Mouse (Mus musculus) adrenal gland, adult 18-20 months (tissue): Measurements from ENCODE around the gene Camkmt. TPM values are rescaled to one million over a fixed set of nuclear protein-coding genes. Genes with fewer than 3 reads are reported as not detected.

Experiments
- DNase-seq, 2 experiments: peaks; one replicate each; pipeline ENCODE4 v3.0.0; 2021 to 2022; ENCODE audit warnings: low spot score in 2 of 2
- total RNA-seq, 2 experiments: library from RNA; stranded (reverse); gene quantifications; 1 replicate in 1 of 2; 2 replicates in 1 of 2; pipeline ENCODE4 v1.2.3; 2021

The Camkmt gene
- total RNA-seq, 2 experiments from 2014 or later: 7.4 to 9.0 TPM

DNA sequence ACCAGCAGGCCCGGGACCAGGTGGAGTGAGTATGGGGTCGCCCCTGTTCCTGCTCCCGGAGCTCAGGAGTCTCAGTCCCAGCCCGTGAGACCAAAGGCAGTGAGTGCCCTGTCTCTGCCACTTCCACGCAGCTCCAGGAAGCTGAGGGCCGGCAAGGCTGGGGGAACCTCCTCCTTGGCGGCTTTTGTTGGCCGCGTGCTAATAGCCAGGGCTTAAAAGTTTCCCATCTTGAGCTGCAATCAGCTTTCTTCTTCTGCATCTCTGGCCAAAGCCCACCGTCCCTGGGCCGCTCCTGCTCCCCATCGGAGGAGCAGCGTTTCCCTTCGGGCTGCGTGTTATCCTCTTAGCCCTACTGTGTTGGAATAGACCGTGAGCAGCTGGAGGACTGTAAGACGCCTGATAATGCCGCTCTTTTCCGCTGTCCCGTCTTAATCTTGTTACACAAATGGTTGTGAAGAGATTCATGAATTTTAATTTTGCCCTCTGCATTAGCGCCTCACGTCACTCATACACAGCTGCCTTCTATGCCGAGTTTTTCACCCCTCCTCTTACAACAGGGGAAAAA is 364.1 kb downstream of the Camkmt start:
- DNase-seq: no peak

DNA sequence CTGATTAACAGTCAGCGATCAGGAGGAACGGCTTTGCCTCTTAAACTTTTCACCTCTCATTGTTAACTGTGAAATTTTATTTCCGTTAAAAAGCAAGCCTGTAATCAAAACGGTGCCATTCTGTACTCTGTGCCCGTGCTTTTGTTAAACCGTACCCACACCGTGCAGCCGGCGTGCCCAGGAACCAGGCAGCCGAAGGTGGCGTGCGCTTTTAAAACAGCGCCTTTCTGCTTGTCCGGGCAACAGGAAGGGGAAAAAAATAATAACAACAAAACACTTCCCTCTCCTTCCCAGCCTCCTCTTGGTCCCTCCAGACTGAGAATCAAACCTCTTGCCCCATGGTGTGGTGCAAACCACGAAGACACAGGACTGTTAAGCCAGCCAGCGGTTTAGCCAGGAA is 364.7 kb downstream of the Camkmt start:
- DNase-seq: no peak

DNA sequence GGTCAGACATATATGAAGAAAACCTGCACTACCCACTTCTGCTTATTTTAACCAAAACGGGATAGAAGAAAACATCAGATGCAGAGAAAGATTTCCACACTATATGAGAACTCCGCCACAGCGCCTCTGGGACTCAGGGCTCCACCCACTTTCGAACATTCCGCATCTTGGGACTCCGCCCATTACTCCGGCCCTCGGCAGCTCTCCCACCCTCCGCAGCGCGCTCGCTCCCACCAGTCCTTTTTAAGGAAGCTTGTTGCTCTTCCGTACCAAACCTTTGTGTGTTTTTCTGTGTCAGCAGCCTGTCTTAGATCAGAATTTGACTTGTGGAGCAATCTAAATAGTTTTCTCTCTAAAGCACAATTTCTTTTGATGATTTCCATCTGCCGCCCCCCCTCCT is 367.7 kb downstream of the Camkmt start:
- DNase-seq: no peak

DNA sequence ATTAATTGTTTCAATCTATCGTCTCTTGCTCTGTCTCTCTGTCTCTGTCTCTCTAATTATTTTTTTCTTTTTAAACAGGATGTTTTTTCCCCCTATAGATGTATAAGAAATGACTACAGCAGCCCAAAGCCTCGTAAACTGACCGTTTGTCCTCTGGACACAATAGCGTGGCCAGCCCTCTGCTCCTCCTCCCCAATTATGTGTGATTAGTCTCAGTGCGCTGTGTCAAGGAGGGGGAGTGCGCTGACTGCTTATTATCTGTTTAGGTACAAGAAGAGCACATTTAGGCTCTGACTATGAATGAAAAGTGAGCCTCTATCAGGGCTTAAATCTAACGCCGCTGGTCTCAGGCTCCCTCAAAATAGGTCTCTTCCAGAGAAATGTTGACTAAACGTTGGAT is 368.2 kb downstream of the Camkmt start:
- no peak for DNase-seq

DNA sequence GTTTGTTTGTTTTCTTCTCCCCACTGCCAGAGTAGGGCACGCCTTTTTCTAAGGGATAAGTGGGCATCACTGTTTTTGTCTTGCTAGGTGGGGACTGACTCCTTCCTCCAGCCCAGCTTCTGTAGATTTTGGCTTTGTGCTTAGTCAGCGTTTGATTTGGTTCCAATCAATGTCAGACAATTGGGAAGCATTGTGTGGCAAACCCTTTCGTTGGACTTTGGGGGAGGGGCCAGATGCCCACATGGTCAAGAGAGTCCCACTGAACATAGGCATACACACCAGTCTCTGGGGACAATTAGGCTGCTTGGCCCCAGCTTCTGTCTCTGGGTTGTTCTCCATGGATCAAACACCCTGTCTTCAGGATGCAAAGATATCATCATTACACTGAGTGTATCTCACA is 371.2 kb downstream of the Camkmt start:
- DNase-seq: no peak

DNA sequence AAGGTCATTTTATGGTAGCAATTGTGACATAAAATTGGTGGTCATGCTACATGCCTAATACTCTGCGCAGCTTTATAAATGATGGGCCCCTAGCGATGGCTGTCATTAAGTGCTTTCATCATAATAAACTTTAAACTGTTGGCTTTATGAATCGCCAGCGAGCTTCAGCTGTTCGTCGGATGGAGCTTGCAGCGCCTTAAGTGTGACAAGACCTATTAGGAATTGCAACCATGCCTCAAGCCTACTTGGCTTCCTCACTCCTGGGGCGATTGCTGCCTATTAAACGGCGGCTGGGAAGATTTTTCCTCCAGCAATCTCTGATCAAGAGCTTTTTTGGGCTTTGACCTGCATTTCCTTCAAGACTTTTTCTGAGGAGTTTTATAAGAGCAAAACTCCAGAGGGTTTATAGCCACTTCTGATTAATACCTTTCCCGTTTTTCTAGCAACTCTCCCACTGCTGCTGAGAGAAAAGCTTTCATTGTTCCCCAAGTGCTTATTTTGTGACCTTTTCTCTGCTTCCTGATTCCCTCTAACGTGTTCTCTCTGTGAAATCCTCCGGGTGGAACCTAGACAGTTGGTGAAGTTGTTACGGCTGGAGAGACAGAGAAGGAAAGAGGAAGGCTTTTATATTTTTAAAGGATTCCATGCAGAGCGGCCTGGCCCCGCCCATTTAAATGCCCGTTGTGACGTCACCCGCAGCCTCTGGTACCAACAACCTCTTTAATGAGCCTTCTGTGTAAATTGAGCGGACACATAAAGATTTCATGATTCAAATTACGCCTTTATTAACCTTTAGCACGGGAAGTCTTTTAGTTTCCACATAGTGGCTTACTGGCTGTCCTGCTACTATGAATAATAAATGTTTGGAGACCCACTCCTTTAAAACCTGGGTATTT is 373.4 kb downstream of the Camkmt start:
- DNase-seq: no peak

DNA sequence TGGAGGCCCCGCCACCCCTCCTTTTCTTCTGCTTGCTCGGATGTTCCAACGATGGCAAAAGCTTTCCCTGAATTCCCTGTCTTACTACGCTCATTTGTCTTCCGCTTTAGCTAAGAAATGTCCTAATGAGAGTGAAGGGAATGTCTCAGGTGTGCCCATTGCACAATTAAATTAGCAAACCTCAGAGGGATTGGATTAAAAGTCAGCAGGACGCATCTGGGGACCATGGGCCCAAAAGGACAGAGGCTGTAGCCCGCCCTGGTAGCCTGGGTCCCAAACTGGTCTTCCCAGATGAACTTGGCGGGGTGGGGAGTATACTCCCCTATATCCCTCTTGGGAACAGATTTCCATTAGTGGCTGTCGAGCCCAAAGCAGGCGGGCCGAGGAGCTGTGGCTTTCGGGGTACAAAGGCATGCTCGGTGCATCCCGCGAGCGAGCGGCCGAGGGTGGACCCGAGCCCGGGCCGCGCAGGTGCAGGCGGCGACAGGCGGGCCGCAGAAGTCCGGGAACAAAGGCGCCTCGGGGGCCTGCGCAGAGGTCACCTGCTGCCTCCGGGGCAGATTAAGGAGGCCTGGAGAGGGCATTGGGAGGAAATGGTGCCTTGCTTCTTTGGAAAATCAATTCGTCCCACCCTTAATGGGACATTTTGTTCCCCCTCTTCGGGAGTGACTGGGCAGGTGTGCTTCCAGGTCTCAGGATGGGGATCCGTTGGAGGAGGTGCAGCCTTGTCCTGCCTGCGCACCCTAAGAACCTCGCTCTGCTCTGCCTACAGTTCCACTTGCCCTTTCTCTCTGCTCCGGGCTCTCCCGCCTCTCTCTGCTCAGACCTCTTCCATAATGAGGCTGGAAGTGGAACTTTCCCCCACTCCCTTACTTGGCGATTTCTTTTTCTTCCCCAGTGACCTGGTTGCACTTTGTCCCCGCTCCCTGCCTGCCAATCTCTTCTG is 374.4 kb downstream of the Camkmt start:
- no peak for DNase-seq

DNA sequence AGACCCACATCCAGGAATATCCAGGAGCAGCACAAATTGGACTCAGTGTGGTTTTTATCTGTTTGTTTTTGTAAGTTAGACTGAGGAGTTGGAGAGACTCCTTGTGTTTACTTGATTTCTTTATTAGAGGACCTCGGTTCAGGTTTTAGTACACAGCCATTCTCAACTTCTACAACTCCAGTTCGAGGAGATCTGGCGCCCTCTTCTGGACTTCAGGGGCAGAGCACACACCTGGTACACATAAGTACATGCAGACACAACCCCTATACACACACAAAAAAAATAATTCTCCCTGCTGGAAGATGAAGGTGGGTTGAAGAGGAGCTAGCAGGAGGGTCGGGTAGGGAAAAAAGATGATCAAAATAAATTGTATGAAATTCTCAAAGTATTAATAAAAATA is 379.4 kb downstream of the Camkmt start:
- no peak for DNase-seq

DNA sequence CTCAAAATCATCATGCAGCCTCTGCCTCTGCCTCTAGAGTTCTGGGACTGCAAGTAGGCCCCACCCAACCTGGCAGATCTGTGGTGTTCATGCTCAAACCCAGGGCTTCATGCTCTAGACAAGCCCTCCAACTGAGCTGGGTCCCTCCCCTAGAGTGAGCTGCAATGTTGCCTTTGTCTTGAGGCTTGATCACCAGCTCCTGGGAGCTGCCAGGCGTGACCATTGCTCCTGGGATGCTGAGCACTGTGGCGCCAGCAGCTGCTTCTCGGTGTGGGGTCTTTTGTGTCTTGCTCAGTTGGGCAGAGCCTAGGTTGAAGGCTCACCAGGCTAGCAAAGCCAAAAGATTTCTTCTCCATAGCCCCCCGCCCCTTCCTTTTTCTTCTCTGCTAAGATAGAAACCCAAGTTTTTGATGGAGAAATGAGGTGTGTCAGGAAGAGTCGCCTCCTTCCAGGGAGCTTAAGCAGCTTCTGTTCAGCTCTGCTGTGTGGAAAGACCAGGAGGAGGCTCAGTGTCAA is 382.4 kb downstream of the Camkmt start:
- no peak for DNase-seq

DNA sequence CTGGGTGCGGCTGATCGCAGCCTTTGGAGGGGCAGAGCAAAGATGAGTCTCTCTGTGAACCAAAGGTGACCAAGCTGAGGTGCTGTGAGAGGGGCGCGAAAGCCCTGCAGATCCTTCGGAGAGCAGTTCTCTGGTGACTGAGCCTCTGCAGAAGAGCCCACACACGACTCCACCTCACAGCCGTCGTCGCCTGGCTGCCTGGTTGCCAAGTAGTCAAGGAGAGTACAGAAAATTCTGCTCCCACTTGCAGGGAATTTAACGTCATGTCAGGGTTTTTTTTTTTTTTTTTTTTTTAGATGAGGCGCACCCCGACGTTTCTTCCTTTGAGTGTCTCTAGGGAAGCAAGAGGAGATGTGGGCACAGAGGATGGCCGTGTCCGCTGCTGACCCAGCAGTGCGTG is 382.9 kb downstream of the Camkmt start:
- DNase-seq: no peak

DNA sequence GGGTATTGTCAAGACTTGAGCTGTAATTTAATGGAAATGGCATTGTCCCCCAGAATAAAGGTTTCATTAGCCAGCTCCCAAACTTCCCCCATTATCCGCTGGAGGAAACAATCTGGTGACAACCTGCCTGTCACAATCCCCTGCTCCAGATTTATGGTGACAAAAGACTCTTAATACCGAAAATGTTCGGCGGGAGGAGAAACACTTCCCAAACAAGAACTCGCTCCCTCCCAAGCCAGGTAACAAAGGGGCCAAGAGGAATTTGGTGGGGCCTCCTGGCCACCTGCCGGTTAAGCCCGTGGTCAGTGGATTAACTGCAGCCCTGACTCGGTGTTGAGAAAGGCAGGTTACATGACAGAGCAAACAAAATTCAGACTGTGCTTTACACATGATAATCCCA is 383.5 kb downstream of the Camkmt start:
- DNase-seq: no peak

DNA sequence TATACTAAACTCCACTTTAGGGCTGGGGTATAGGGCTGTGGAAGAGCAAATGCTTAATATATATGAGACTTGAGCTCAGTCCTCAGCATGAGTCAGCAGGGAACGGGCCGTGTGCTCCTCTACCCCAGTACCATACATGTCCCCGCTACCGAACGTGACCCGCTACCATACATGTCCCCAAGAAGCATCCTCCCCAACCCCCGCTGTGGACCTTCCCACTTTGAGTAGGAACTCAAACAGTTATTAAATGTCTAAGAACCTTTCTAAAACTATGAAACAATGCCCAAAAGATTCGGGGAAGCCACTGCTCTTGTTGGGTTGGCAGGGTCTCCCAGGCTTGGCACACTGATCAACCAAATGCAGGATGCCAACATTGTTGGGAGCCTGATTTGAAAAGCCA is 390.9 kb downstream of the Camkmt start:
- no peak for DNase-seq

DNA sequence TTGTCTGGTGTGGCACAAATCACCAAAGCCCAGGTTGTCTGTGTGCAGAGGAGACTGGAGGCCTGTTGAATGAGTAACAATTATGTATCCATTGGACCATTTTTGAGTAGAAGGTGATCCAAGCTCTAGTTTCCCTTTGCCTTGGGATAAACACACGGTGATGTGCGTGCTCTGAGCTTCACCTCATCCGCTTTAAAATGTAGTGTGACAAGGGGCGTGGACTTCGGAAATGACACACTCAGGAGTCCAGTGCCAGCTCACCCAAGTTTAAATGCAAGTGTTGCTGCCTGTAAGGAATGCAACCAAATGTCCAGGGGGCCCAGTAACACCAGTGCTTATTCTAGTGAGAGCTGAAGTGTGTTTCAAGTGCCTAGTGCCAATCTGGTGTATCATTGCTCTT is 392.7 kb downstream of the Camkmt start:
- DNase-seq: no peak

DNA sequence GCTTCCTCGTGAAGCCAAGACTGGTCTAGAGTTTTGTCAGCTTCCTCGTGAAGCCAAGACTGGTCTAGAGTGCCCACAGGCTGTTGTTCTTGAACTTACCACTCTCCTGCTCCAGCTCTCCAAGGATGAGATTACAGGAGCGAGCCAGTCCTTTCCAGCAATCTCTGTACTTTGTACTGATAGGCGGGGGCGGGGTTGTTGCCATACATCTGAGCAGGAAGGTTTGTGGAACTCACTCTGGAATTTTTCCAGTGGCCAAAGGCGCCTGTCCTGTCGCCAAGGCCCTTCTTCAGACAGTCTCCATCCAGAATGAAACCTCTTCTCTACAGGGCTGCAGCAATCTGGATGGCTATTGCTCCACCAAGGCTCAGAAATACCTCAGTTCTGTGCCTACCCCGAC is 393.7 kb downstream of the Camkmt start:
- DNase-seq: no peak

DNA sequence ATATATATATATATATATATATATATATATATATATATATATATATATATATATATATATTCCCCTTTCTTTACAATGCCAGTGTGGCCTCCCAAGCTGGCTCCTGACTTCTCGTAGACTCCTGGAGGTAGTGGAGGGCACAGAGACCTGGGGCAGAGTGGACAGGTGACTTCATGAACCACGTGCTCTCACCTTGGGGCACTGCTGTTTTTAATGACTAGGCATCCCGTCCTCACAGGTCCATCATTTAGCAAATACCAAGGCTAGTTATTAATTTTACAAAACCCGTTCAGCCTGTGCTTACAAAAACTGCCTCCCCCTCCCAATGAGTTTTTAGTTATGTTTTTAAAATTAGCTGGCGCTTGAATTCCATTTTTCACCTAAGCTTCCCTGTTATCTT is 394.2 kb downstream of the Camkmt start:
- no peak for DNase-seq

DNA sequence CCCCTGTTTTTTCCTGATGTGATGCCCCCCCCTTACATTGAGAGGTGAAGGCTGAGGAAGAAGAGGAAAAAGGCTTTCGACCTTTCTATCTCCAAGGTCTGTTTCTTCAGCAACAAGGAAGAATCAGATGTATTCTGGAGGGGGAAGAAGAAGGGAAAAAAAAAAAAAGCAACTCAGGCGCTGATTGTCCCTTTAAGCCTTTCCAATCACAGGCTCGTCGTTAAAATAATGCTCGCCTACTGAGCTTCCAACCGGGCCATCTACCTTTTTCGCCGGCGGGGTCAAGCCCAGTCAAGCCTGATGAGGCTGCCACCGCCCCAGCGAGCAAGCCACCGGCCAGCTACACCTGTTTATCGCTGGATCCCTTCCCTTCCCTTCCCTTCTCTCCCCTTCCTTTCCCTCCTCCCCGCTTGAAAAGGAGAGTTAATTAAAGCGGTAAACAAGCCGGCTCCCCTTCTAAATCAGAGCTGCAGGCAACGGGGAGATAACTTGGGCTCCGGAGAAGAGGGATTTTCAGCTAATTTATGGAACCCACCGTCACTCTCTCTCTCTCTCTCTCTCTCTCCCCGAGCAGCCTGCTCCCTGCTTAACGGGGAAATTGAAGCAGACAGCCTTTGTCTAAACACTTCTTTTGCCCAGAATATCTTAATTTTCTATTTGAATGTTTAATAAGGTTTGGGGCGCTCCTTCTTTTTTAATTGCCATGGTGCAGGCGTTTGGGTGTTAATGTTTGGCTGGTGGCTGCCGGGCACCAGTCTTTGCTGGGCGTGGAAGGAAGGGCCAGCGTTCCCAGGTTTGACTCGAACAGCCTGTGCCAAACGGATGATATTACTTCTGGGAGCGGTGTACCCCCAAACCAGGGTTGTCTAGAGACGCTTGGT is 395.0 kb downstream of the Camkmt start:
- DNase-seq: no peak

DNA sequence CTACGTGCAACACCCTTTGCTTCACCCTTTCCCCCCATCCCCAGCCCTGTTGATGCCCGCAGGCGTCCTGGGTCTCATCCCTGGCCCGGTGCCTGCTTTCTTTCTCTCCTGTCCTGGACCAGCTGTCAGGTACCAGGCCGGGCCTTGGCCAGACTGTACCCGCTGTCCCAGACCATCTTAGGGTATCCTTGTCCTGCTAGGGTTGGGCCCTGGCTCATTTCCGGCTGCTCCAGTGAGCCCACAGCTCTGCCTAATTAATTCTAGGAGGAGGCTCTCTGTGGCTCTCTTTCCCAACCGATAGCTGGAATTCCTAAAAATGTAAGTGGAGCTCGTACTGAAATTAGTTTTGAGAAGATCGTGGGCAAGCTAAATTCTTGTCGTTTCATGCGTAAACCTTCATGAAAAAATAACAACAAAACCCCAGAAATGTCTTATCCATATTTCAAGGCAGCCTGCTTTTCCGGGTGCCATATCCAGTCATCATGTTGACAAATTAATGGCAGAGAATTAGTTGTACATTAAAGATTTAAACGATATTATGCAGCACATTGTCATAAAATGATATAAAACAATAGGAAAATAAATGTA is 395.7 kb downstream of the Camkmt start:
- DNase-seq: no peak

DNA sequence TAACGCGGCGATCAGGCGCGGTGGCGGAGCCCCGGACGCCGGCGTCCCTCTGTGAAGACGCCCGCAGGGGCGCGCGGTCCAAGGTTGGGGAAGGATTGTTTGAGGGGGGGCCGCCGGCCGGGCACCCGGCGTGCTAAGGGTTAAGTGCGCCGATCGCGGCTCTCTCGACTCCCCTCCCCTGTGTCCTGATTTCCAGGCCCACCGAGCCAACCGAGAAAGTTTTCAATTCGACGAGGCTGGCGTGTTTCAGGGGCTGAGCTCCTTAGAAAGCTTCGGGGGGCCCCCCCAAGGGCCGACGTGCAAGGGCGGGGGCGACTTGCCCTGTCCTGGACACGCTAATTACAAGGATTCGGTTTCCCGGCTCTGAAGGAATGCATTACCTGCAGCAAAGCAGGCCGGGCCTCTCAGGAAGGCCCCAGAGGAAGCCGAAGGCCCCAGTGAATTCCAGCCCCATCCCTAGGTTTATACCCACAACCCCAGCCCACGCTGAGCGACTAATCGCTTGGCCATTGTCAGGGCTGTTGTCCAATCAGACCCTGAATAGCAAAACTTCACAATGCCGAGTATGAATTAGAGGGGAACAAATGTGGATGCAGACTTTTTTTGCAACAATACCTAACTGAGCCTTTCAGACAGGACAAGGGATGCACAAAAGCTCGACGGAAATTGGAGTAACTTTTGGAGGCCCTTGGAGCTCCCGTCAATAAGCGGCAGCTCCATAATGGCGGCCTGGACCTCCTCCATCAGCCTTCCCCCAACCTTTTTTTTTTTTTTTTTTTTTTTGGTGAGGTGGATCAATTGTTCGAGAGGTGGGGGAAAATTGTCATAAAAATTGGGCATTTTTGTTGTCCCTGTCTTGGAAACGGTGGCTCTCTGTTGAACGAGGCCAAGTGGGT is 396.5 kb downstream of the Camkmt start:
- DNase-seq: no peak

DNA sequence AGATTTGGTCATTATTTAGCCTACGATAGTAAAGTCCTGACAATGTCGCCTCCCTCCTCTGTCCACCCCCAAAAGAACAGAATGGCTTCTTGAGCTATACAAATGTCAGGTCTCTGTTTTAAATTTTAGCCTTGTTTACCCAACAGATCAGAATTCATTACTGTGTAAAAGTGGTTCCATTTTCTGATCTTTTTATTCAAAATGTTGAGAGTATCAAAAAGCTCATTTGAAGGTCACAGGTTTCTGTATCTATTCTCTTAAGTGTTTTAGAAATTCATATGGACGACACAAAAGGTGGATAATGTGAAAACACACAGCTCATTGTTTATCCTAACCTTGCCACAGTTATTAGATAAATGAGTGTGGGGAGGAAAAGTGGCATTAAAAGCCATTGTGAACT is 397.2 kb downstream of the Camkmt start:
- no peak for DNase-seq
